Mouse (Mus musculus): ENCODE results near the gene Ssbp3. TPM values are rescaled to one million over a fixed set of nuclear protein-coding genes. Genes with fewer than 3 reads are reported as not detected.
A peak's percentile ranks its signal among the peaks of the same experiment; 100 is the strongest.

The Ssbp3 gene
- total and polyA plus RNA-seq, 2 experiments from 2014 or later, result 108 to 155 TPM

DNA sequence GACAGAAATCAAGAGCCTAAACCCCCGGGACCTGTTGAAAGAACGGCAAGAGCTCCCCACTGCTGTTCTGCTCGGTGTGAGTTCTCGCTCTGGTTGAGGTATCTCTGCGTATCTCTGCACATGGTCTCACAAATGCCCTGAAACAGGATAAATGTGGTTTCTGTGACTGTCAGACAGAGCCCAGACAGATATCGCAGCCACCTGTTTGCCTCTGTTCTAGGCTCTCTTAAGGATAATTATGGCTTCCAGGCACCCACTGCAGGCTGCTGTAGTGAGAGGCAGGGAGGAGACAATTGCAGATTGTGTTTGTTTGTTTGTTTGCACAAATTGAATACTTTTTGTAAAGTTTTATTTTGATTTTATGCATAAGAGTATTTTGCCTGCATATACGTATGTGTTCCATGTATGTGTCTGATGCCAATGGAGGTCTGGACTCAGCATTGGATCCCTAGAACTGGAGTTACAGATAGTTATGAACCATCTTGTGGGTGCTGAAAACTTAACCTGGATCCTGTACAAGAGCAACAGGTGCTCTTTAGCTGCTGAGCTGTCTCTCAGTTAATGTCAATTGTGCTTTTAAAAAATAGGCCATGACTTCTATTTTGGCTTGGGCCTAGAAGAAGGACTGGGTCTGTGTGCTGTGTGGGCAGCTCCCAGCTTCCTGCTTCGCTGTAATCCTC lies 101.0 kb downstream of the Ssbp3 start:
- Histone ChIP-seq H3K27ac (no peak overlapping the region), H3K4me2 (ENCODE audit: low read depth, low read length) (no peak overlapping the region), H3K9ac (replicated peaks; ENCODE audit: low read length) (no peak overlapping the region), H3K27me3 (ENCODE audit: insufficient read depth, low read length) (no peaks in the 10 kb centered on the region), H3K36me3 (ENCODE audit: insufficient read depth, low read length) (0 out of 2 replicates have a peak, but pooled peaks cover 6% of the 10 kb centered on the region), H3K9me3 (ENCODE audit: low read length) (no peaks in the 10 kb centered on the region), H3K4me3 (ENCODE audit: low read length) (no peak overlapping the region), H3K4me1 (ENCODE audit: insufficient read depth, low read length) (peaks cover 10% of the 10 kb centered on the region)
- WGBS, result 82% methylated on average over 8 of the region's 8 CpGs
- DNase-seq (ENCODE audit: low spot score) (no peak), ATAC-seq (no peak)
- no peak for TF ChIP-seq CTCF (IDR thresholded peaks at IDR 0.05; ENCODE audit: low read depth)

DNA sequence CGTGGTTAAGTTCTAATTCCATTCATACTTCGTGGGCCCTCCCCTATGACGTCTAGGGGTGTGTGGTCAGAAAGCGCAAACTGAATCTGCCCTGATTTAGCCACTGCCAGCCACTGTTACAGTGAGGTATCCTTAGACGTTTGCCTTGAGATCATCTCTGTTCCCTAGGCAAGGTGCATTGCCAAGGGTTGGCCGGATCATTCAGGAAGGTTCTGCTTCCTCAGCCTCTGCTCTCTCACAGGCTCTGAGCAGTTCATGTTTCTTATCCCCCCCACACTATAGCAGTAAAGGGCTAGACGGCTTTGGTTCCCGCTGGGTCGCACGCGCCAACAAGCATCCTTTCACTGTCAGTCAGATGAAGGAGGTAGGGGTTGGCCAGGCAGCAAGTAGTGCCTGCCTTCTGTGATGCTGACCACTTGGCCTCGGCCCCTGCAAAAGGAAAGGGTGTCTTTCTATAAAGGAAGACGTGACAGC lies 101.5 kb downstream of the Ssbp3 start:
- no peak overlapping the region for H3K4me2 ChIP-seq (ENCODE audit: low read depth, low read length)
- H3K4me3 ChIP-seq (ENCODE audit: low read length), result no peak overlapping the region
- DNase-seq (ENCODE audit: low spot score) (no peak), ATAC-seq (no peak)
- peaks cover 15% of the 10 kb centered on the region for H3K4me1 ChIP-seq (ENCODE audit: insufficient read depth, low read length)
- WGBS, result 60% methylated on average over 13 of the region's 13 CpGs
- H3K27ac ChIP-seq, result peak overlapping the region; percentile 13; the same call in 1 of the 2 replicates
- no peaks in the 10 kb centered on the region for H3K9me3 ChIP-seq (ENCODE audit: low read length)
- H3K36me3 ChIP-seq (ENCODE audit: insufficient read depth, low read length), result 0 out of 2 replicates have a peak, but pooled peaks cover 6% of the 10 kb centered on the region
- TF ChIP-seq CTCF (IDR thresholded peaks at IDR 0.05; ENCODE audit: low read depth), result no peak
- no peak overlapping the region for H3K9ac ChIP-seq (replicated peaks; ENCODE audit: low read length)
- H3K27me3 ChIP-seq (ENCODE audit: insufficient read depth, low read length), result no peaks in the 10 kb centered on the region

DNA sequence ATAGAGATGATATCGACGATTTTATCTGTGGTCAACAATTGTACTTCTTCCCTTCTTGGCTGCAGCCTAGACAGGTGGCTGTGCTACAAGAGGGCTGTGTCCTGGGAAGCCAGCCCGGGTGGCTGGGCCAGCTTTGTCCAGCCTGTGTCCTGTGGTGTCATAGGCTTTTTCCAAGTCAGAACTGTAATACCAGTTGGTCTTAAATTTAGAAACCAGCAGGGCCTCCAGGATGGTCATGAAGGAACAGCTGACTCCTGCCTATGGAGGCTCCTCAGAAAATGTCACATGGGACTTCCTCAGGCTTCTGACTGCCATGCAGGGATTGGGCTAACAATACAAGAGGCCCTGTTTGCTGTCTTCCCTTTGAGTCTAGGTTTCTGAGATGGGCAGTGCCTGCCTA lies 102.1 kb downstream of the Ssbp3 start:
- H3K27me3 ChIP-seq (ENCODE audit: insufficient read depth, low read length), result no peaks in the 10 kb centered on the region
- DNase-seq (ENCODE audit: low spot score) (no peak), ATAC-seq (no peak)
- 73% methylated on average over 3 of the region's 3 CpGs for WGBS
- no peak overlapping the region for H3K9ac ChIP-seq (replicated peaks; ENCODE audit: low read length)
- H3K4me2 ChIP-seq (ENCODE audit: low read depth, low read length), result no peak overlapping the region
- 0 out of 2 replicates have a peak, but pooled peaks cover 6% of the 10 kb centered on the region for H3K36me3 ChIP-seq (ENCODE audit: insufficient read depth, low read length)
- no peak overlapping the region for H3K4me3 ChIP-seq (ENCODE audit: low read length)
- peaks cover 17% of the 10 kb centered on the region for H3K4me1 ChIP-seq (ENCODE audit: insufficient read depth, low read length)
- H3K9me3 ChIP-seq (ENCODE audit: low read length), result no peaks in the 10 kb centered on the region
- peak overlapping the region; percentile 13; the same call in 1 of the 2 replicates for H3K27ac ChIP-seq
- TF ChIP-seq CTCF (IDR thresholded peaks at IDR 0.05; ENCODE audit: low read depth), result no peak

DNA sequence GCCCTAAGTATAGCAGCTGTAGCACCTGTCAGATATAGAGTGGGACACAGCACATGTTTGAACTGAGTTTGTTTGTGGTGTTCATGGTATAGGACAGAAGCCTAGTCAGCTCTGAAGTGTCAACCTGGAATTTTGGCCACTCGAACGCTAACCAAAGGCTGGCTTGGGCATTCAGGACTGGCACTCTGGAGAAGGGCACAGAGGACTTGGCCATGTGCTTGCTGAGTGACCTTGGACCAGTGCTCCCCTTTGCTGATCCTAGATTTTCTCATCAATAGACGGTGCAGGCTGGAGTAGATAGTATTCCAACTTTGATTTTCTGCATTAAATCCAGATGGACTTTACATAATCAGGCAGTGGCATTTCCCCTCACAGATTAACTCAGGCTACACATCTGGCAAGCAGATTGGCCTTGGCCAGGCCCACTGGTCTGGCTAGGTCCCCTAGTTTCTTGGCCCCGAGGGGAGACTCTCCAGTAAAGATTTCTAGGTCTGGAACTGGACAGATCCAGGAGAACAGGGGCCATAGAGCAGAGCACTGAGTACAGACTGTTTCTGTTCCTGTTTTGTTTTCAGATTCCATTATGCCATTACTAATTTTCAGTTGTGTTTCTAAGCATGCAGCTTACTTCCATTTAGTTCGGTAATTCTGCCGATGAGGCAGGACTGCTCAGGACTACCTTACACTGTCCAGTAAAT lies 102.8 kb downstream of the Ssbp3 start:
- ATAC-seq (no peak), DNase-seq (ENCODE audit: low spot score) (no peak)
- 0 out of 2 replicates have a peak, but pooled peaks cover 6% of the 10 kb centered on the region for H3K36me3 ChIP-seq (ENCODE audit: insufficient read depth, low read length)
- H3K4me2 ChIP-seq (ENCODE audit: low read depth, low read length), result no peak overlapping the region
- no peak for TF ChIP-seq CTCF (IDR thresholded peaks at IDR 0.05; ENCODE audit: low read depth)
- H3K9ac ChIP-seq (replicated peaks; ENCODE audit: low read length), result no peak overlapping the region
- peaks cover 23% of the 10 kb centered on the region for H3K4me1 ChIP-seq (ENCODE audit: insufficient read depth, low read length)
- H3K27ac ChIP-seq, result no peak overlapping the region
- 81% methylated on average over 6 of the region's 6 CpGs for WGBS
- no peaks in the 10 kb centered on the region for H3K9me3 ChIP-seq (ENCODE audit: low read length)
- no peaks in the 10 kb centered on the region for H3K27me3 ChIP-seq (ENCODE audit: insufficient read depth, low read length)
- H3K4me3 ChIP-seq (ENCODE audit: low read length), result no peak overlapping the region

DNA sequence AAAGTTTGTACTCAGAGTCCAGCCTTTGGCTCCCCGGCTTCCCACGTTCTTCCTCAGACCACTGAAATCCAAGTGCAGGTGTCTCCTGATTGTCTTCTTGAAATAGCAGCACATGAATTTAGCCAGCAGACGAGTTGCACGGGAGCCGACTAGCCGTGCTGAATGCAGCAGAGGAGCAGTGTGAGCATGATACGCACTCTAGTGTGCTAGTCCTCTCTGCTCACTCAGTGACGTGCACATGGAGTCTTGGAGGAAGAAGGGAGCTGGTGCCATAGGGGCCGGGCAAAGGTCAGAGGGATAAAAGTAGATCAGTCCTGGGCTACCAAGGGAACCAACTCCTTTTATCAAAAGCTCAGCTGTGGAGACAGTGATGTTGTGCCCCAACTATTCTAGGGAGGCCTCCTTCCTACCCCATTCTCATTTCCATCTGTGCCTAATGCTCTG lies 103.3 kb downstream of the Ssbp3 start:
- no peak overlapping the region for H3K4me2 ChIP-seq (ENCODE audit: low read depth, low read length)
- no peak overlapping the region for H3K4me3 ChIP-seq (ENCODE audit: low read length)
- H3K9me3 ChIP-seq (ENCODE audit: low read length), result no peaks in the 10 kb centered on the region
- no peak for ATAC-seq
- no peaks in the 10 kb centered on the region for H3K27me3 ChIP-seq (ENCODE audit: insufficient read depth, low read length)
- no peak overlapping the region for H3K9ac ChIP-seq (replicated peaks; ENCODE audit: low read length)
- DNase-seq (ENCODE audit: low spot score), result no peak
- H3K36me3 ChIP-seq (ENCODE audit: insufficient read depth, low read length), result 0 out of 2 replicates have a peak, but pooled peaks cover 6% of the 10 kb centered on the region
- H3K27ac ChIP-seq, result no peak overlapping the region
- WGBS, result 72% methylated on average over 9 of the region's 9 CpGs
- H3K4me1 ChIP-seq (ENCODE audit: insufficient read depth, low read length), result peaks cover 29% of the 10 kb centered on the region
- TF ChIP-seq CTCF (IDR thresholded peaks at IDR 0.05; ENCODE audit: low read depth), result no peak

DNA sequence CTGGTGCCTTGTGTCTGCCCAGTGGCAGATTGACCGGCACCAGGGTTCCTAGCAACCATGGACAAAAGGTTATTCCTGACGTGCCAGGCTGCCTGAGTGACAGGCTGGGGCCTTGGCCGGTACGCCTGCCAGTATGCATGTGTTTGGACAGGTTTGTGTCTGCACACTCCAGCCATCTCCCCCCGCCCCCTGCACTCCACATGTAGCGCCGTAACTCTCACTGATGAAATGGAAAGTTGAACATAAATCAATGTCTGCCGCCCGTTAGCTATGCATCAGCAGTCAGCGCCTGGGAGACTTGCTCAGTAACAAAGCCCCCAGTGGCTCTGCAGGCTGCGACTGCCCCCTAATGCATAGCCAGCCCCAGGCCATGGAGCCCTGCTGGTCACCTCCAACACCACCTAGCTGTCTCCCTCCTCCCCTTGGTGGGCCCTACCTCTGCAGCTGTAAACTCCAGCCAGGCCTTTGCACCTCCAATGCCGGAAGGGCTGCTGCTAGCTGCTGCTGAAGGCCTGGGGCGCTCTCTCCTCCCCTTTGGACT lies 105.5 kb downstream of the Ssbp3 start:
- Histone ChIP-seq H3K4me1 (ENCODE audit: insufficient read depth, low read length) (peaks cover 46% of the 10 kb centered on the region), H3K4me2 (ENCODE audit: low read depth, low read length) (no peak overlapping the region), H3K4me3 (ENCODE audit: low read length) (no peak overlapping the region), H3K36me3 (ENCODE audit: insufficient read depth, low read length) (no peaks in the 10 kb centered on the region), H3K9ac (replicated peaks; ENCODE audit: low read length) (no peak overlapping the region; the same call in 1 of the 2 replicates), H3K27me3 (ENCODE audit: insufficient read depth, low read length) (no peaks in the 10 kb centered on the region), H3K27ac (peak overlapping the region; percentile 54; the same call in 1 of the 2 replicates), H3K9me3 (ENCODE audit: low read length) (no peaks in the 10 kb centered on the region)
- ATAC-seq, result peak; percentile 60
- TF ChIP-seq CTCF (IDR thresholded peaks at IDR 0.05; ENCODE audit: low read depth), result peak; percentile 46
- 22% methylated on average over 13 of the region's 13 CpGs for WGBS
- DNase-seq (ENCODE audit: low spot score), result peak; percentile 71

Measured in hindbrain, postnatal 0 days (tissue).